Mouse (Mus musculus): ENCODE measurements around the gene Hacd3.

DNA sequence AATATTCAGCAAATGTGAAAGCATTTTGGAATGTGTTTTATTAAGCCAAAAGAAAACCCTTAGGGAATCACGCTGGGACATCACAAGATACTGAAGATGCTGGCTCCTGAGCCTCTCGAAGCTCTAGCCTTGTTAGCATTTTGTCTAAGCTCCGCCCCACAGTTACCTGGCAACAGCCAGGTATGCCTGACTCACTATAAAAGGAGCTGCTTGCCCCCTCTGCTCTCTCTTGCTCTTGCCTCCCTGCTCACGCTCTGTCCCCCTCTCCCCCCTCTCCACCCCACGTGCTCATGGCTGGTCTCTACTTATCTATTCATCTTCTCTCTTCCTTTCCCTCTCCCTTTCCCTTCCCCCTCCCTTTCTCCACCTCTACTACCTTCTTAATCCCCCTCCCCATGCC is 69.4 kb downstream of the Hacd3 start:
- TF ChIP-seq CTCF (IDR thresholded peaks at IDR 0.05; ENCODE audit: borderline replicate concordance, insufficient read depth, low read depth, low read length) (no peak), POLR2A (IDR thresholded peaks at IDR 0.05; ENCODE audit: borderline replicate concordance, insufficient read depth, low read length) (no peak)

All from cerebellum, adult 2 months (tissue).